Mouse (Mus musculus) layer of hippocampus, postnatal 10 days (tissue): ENCODE measurements around the gene Slc3a1. TPM values are rescaled to one million over a fixed set of nuclear protein-coding genes. Genes with fewer than 3 reads are reported as not detected.

Source experiments
- DNase-seq, 2 experiments: peaks; one replicate each; pipeline ENCODE4 v3.0.0; 2021; ENCODE audit warnings: low spot score in 2 of 2
- long read RNA-seq: library from polyadenylated mRNA; stranded (forward); transcript quantifications from one replicate; pipeline ENCODE4 v2.0.0, GENCODE M21; 2023
- total RNA-seq, 2 experiments: library from RNA; stranded (reverse); gene quantifications; 2 replicates each; pipeline ENCODE4 v1.2.3; 2021

Slc3a1 gene
- not detected for total RNA-seq
- long read RNA-seq: 0 reads

DNA sequence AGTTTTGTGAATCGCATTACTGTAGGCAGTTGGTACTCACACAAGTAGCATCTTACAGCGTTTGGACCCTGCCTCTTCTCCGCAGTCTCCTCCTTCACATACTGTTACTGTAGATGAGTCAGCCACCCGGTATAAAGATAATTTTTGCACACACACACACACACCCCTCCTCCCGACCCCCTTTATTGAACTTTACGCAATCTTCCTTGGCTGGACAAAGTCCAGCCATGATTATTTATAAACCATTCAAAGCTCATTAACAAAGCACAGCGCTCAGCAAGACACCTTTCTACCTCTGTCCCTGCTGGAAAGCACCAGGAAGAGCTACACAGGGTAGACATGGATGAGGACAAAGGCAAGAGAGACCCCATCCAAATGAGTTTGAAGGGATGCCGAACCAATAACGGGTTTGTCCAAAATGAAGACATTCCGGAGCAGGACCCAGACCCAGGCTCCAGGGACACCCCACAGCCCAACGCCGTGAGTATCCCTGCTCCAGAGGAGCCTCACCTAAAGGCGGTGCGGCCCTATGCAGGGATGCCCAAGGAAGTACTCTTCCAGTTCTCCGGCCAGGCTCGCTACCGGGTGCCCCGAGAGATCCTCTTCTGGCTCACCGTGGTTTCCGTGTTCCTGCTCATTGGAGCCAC is at the start of gene Slc3a1:
Slc3a1 (plus strand) TSS at position 284 of the 647 bp plus-strand sequence.
- no peak for DNase-seq

DNA sequence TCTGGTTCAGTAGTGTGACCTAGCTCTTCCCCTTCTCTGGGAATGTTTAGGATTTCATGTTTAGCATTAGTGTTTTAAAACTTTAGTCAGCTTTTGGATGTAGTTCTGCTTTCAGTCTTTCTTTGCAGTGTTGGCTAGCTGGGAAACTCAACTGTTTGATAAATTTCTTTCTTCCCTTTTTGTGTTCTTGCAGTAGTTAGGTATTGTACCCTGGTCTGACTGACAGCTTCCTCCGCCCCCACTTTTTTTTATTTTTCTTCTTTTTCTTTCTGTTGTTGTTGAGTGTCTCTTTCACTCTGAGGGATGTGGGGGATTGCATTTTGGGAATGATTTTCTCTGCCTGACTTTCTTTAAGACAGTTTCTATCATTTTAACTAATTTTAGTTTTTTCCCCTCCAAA is 46.5 kb upstream of the Slc3a1 start:
- no peak for DNase-seq

DNA sequence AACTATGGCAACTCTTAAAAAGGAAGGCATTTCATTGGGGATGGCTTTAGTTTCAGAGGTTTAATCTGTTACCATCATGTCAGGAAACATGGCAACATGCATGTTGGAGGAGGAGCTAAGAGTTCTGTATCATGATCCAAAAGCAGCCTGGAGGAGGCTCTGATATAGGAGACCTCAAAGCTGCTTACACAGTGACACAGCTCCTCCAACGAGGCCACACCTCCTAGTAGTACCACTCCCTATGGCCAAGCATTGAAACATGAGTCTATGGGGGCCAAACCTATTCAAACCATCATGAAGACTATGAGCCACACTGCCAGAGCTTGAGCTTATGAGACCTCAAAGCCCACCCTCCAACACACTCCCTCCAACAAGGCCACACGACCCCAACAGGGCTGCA is 45.4 kb upstream of the Slc3a1 start:
- no peak for DNase-seq

DNA sequence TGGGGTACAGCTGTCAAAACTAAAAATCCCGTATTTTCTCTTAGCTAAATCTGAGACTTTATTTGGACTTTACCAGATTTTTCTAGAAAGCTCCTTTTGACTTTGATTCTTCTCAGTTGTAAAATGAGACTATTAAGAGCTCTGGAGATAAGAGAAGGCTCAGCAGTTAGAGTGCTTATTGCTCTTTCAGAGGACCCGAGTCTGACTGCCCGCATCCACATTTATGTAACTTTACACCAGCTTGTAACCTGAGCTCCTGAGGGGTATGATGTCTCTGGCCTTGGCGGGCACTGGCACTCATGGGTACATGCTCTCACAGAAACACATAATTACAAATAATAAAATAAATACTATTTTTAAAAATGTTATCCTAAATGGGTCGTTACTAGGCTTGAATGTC is 41.8 kb upstream of the Slc3a1 start:
- DNase-seq: no peak

DNA sequence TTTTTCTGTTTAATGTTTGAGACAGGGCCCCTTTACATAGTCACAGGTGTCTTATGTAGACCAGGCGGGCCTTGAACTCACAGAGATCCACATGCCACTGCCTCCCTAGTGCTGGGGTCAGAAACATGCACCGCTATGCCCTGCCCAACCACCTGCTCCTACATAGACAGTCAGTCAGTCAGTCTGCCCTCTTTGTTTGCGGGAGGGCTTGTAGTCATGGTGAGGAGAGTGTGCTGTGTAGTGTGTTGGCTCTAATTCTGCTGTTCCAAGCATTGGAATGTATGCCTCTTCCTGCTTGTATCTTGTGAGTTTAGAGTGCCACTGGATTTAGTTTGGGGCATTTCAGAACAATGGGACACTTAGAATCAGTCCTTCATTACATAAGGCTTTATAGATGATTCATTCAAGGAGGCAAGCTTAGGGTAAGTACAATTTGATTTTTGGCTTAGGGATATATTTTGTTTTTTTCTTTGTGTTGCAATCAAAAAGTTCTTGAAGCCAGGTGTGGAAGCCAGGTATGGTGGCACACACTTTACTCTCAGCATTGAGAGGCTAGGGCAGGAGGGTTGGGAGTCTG is 40.3 kb upstream of the Slc3a1 start:
- no peak for DNase-seq

DNA sequence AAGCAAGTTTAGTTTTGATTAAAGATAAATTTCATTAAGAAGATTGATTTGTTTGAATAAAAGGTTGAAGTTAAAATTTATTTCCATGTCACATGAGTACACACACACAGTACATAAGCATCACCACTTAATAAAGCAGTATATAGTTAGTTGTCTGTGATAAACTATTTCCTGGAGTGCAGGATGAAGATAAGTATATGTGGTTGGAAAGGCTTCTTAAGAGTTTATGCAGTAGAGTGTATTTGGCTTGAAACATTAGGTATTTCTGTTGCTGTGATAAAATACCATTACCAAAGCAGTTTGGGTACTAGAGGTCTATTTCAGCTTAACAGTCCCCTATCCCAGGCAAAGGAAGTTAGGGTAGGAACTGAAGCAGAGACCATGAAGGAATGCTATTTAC is 39.7 kb upstream of the Slc3a1 start:
- DNase-seq: no peak

DNA sequence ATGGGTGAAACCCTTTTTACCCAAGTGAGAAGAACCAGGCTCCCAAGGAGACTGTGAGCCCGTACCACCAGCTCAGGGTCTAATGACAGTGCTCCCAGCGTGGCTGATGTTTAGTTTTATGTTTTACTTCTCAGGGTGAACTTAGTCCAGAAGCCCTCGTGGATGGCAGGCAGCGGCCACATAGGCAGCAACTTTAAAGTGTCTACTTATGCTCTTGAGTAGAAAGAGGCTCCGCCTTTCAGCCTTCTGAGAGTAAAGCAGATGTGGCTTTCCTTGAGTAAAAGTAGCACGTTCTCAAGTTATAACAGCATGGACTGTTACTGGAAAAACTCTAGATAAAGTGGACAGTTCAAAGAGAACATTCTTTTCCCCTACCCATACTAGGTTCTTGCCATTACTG is 32.3 kb upstream of the Slc3a1 start:
- no peak for DNase-seq

DNA sequence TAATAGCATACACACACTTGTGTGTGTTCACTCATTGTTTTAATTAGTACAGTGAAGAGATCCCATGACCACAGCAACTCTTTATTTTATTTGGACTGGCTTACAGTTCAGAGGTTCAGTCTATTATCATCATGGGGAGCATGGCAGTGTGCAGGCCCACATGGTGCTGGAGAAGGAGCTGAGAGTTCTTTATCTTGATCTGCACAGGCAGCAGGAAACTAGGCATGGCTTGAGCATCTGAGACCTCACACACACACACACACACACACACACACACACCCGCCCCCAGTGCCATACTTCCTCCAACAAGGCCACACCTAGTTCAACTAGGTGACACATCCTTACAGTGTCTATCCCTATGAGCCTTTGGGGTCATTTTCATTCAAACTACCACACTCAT is 30.5 kb upstream of the Slc3a1 start:
- no peak for DNase-seq

DNA sequence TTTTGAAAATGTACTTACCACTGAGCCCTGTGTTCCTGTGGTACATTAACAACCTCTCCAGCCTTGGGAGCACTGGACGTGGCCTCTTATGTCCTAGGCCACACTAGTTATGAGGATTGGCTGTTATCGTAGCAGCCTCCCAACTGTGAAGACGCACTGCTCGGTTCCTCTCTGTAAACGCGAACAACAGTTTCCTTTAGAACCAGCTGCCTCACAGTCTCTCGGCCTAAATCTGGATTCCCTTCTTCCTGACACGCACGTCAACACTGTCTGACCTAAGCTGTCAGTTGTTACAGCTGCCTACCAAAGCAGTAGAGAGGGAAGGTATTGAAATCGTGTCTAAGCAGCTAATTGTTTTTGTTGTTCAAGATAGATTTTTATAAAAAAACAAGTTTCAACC is 28.5 kb upstream of the Slc3a1 start:
- DNase-seq: no peak

DNA sequence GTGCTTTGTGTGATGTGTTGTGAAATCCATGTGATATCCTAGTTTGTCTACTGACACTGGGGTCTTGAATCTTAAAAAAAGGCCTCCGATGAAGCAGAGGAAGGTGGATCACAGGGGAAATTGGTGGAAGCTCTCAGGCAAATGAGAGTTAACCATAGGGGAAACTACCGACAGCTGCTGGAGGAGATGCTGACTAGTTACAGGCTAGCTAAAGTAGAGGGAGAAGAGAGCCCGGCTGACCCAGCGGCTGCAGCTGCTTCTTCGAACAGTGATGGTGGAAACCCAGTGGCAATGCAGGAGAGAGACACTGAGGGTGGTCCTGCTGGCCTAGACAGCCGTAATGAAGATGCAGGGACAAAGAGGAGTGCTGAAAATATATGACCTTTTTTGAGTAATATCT is 14.7 kb upstream of the Slc3a1 start:
- no peak for DNase-seq

DNA sequence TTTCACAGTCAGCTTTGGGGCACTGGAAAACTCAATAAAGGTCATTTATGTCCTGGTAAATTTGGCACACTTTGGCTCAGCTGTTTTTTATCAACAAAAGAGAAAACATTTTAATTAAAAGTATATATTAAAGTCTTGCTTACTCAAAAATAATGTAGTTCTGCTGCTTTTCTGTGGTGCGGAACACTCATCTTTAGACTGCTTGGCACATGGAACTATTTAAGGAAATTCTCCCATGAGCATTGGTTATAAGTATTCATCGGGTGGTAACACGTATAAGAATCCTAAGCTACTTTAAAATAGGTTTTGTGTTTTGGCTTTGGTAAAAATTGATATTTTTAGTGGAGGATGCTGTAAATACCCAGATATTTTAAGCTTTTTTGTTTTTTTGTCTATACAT is 13.5 kb upstream of the Slc3a1 start:
- no peak for DNase-seq

DNA sequence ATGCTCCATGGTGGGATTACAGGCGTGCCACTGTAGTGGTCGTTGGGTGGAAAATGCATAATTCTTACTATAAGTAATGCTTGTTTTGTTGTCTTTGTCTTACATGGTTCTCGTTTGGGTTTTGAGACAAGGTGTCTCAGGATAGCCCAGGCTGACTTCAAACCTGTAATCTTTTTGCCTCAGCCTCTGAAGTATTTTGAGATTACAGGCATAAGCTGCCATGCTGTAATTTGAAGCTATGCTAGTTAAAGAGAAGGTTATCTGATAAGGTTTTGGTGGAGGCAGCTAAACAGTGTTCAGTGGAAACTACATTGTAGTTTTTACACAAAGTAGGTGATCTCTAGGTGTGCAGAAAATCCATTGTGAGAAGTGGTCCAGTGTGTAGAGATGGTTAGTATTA is 9.8 kb upstream of the Slc3a1 start:
- no peak for DNase-seq

DNA sequence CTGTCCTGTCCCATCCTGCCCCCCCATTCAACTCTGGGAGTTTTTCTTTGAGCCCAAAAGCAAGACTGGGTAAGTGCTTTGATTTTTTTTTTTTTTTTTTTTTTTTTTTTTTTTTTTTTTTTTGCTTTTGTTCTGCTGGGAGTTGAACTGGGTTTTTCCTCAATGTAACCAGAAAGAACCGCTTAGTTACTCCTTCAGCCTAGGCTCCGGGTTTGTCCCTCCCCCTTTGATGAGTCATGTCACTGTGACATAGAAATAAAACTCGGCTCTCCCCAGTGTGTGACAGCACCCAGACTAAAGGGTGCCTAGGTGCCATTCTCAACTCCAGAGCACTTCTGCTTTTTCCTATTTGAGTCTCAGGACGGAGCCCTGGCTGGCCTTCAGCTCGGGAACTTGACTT is 9.4 kb upstream of the Slc3a1 start:
- DNase-seq: no peak

DNA sequence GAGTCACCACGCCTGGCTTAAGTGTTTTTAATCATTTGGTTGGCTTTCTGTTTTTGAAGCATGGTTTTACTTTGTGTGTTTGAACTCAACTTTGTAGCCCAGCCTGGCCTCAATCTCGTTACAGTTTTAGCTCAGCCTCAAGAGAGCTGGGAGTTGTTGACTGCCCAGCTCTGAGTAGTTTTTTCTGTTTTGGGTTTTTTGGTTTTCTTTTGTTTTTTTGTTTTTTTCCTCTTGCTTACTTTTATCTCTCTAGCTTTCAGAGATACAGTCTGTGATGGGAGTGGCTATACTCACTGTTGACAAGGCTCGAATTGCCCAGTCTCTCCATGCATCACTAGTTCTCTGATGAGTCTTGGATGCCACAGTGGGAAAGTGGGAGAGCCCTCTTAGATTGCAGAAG is 7.8 kb upstream of the Slc3a1 start:
- no peak for DNase-seq

DNA sequence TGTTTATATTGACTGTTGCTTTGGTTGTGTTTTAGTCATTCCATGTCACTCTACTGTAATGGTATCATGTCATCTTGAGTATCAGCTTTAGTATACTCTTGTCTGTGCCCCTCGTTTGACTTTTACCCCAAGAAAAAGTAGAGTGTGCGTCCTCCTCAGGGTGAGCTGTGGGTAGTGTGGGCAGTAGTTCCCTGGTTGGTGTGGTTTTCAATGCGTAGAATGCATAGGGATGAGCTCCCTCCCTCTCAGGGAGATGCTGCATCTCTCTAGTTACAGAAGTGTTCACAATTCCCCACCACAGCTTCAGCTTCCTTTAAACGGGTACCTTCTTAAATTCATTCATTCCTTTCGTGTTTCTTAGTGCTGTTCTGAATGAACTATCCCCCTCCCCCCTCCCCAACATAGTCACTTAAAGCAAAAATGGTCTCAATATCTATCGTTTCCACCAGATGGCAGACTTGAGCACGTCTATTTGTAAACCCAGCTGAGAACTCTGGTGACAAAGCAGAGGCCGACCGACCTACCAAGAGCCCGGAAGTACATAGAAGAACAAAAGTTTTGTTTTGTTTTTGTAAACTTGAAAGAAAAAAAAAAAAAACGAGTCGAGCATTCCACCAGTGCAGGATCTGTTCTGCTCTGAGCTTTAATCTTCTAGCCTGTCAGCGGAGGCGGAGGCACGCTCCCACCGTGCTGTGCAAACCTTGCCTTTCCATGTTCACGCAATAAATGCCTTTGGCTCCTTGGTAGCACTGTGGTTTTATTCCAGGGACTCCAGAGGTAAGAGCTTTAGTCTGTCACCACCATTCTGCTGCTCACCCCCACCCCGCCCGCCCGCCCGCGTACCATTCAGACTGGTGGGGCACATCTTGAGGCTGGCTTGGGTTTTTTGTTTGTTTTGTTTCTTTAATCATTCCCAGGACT is 4.7 kb upstream of the Slc3a1 start:
- peak; percentile 62 to 70 for DNase-seq

DNA sequence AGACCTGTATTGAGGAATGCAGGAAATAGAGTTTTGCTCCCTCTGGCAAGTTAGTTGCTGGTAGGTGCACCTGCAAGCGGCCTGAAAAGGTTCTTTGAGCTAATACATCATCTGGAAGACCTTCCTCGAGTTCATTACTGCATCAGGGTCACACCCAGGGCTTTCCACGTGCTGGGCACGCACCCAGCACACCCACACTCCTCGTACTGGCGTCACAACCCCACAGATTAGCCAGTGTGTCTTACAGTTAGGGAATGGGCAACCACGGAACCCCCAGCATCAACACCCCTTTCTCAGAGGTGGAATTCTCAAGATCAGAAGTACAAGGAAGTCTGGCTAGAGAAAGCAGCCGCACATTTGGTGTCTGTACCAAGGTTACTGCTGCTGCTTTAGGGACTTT is 3.9 kb upstream of the Slc3a1 start:
- DNase-seq: no peak

DNA sequence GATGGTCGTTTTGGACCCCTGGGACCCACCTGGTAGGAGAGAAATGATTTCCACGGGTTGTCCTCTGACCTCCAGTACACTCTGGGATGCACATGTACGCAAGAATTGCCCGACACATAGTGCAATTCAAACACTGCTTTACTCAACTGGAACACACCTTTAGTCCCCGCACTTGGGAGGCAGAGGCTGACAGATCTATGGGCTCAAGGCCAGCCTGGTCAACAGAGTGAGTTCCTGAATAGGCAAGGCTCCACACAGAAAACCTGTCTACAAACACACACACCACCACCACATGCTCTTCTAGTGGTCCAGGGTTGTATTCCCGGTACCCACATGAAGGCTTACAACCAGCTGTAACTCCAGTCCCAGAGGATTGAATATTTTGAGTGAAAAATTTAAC is 3.0 kb upstream of the Slc3a1 start:
- DNase-seq: no peak

DNA sequence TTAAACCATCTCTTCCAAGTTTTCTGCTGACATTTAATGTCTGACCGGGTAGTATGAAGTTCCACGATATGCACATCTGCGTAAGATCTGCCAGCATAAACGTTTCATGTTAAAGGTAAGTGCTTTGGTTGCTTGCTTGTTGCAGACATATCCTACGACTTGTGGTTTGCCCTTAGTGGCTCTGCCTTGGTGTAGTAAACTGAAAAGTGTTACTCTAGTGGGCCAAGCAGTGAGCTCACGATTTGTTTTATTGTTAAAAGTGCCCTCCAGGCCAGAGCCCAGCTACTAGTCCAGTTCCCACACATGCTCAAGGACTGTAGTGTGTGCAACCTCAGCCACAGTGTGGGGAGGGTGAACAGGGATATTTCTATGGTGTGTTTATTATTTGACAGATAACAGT is 1.7 kb upstream of the Slc3a1 start:
- DNase-seq: no peak

DNA sequence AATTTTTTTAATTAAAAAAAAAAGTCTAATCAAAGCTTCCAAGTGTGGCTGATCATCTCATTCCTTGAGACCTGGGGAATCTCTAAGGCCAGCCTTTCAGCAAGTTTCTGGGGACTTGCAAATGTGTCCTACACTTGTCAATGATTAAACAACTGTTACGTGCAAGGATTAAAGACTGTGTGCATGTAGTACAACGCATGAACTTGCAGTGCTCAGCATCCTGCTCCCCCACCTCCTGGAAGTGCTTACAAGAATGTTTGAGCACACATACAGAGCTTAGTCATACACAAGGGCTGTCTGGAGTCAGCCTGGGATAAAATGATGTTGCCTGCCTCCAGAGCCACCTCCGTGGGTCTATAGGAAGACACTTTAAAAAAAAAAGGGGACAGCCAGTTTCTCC is 929 bp upstream of the Slc3a1 start:
- no peak for DNase-seq

DNA sequence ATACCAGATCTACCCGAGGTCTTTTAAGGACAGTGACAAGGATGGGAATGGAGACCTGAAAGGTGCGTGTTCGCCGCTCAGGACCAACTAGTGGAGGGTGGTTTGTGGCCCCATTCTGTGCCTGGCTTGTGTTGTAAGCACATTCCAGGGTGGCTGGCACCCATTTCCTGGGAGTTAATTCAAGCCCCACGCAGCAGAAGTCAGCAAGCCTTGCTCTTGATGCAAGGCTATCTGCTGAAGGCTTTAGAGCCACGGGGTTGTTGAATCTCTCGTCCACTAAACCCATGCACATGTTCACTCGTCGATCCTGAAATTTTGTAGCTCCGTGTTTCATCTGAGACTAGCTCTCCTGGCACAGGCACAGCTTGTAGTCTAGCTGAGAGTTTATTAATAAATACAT is 621 bp downstream of the Slc3a1 start:
- DNase-seq: no peak

DNA sequence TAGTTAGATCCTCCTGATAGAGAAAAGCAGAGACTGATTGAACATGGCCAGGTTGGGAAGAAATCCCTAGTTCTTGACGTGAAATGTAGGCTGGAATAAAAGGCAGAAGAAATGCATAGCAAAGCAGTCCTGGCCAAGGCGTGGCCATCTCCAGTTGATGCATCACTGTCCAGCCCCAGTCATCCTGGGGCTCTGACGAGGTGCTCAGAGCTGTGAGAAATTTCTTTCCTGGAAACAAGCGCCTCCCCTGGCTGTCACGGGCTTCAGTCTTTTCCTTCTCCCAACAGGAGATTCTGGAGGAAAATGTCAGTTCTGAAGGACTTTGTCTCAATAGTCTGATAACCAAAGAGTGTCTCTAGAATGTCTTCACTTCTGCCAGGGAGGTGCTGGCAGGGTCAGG is 2.5 kb downstream of the Slc3a1 start:
- DNase-seq: no peak

DNA sequence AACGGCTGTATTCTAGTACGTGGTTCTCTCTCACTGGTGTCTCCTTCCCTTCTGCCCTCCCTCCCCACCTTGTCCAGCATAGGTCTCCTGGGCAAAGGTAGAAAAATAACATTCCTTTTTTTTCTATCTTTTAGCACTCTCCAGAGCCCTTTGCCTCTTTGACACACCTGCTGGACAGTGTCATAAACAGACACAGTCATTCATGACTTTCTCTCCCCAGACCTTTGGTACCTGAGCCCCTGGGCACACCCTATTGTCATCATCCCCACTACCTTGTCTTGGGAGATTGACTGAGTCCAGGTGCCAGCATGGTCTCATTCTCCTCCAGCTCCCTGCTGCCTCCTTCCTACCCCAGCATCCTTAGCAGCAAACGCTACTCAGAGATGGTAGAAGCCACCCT is 4.9 kb downstream of the Slc3a1 start:
- no peak for DNase-seq

DNA sequence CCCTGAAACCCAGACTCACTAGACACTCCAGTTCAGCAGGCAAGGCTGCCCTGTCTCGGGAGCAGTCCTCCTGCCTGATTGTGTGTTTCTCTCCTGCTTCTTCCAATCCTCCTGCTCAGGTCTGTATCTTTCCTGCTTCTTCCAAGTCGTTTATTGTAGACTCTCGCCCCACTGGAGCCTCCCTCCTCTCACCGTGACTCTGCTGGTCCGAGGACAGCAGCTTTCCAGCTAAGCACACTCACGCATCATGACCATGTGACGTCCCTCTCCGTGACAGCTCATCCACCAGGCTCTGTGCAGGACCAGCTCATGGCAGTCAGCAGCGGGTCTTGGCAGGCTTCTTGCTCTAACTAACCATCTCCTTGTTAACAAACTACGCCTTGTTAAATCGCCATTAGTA is 5.9 kb downstream of the Slc3a1 start:
- no peak for DNase-seq
